Mouse (Mus musculus): ENCODE measurements at regions not wholly inside any gene's neighbourhood (a gene's known extent, or its start where the extent isn't known, plus 50 kb on each side); places are given as distances from the start of the nearest gene placed in this dataset.

DNA sequence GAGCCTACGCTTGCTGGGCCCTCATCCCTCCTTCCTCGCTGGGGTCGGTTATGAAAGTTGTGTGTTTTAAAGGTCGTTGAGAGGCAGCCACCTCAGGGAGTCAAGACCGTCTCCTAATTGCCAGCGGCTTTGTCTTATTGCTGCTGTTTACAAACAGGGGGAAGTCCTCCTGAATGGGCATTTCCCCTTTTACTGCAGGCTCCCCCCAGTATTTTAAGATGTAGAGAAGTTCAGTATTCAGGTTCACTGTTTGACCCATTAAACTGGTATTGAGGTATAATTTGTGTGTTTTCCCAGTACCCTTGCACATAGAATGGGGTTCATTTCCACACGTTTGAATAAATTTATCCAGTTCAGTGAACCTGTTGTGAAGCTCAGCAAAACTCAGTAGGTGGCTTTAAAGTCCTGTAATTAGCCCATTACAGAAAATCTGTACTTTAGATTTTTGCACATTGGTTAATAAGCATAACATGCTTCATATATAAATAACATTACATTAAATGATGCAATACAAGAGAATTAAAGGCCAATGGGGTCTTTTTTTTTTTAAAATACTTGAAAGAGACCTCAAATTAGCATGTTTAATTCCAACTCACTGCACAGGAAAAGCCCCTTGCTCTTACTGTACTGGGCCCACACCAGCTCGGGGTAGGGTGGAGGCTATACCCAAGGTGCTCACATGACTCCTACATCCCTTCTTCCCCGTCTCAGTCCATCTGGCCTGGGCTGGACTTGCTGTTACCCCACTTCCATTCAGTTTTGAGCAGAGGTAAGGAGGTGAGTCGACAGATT, 63.7 kb downstream of the Nkx2-1 start:
- H3K27ac ChIP-seq (ENCODE audit: low read depth, low read length), result no peak overlapping the region
- DNase-seq (ENCODE audit: low spot score) (peak; percentile 63), ATAC-seq (no peak; the same call in 1 of the 2 replicates)
- H3K9me3 ChIP-seq (replicated peaks; ENCODE audit: control insufficient read depth, low read length), result no peaks in the 10 kb centered on the region
- no peak overlapping the region for H3K4me3 ChIP-seq (ENCODE audit: low read depth, low read length)
- H3K36me3 ChIP-seq (ENCODE audit: control insufficient read depth, insufficient read depth, low read length), result no peaks in the 10 kb centered on the region
- no peak overlapping the region for H3K4me2 ChIP-seq (ENCODE audit: low read length)
- H3K4me1 ChIP-seq (ENCODE audit: control insufficient read depth, insufficient read depth, low read length), result no peaks in the 10 kb centered on the region
- no peak overlapping the region for H3K9ac ChIP-seq (ENCODE audit: low read length)
- WGBS, result 7% methylated on average over 10 of the region's 10 CpGs
- peaks cover 87% of the 10 kb centered on the region for H3K27me3 ChIP-seq (replicated peaks; ENCODE audit: control insufficient read depth, insufficient read depth, low read length)

DNA sequence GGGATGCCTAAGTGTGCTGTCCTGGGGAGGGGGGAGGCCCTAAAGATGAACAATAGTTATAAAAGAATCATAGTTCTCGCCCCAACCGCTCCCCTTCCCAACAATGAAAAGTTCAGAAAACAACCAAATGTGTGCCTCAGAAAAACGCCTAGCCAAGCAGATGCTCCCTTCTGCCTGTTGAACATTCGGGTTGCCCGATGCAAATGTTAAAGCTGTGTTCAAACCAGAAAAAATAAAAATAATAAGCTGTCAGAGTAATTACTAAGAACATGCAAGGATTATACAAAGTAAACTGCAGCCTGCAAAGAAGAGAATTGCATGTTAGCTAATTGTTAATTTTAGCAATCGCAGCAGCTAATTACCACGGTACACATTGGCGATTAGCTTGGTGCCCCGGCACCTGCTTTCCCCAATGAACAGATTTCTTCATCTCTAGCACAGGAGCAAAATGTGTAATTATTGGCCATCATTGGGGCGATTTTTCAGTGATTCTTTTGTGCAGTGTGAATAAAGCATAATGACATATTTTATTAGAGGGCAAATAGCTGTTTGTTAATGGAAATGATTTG, 65.7 kb downstream of the Nkx2-1 start:
- Histone ChIP-seq H3K9ac (ENCODE audit: low read length) (no peak overlapping the region), H3K4me2 (ENCODE audit: low read length) (no peak overlapping the region), H3K9me3 (replicated peaks; ENCODE audit: control insufficient read depth, low read length) (no peaks in the 10 kb centered on the region), H3K36me3 (ENCODE audit: control insufficient read depth, insufficient read depth, low read length) (no peaks in the 10 kb centered on the region), H3K27ac (ENCODE audit: low read depth, low read length) (no peak overlapping the region), H3K27me3 (replicated peaks; ENCODE audit: control insufficient read depth, insufficient read depth, low read length) (peaks cover 86% of the 10 kb centered on the region), H3K4me3 (ENCODE audit: low read depth, low read length) (no peak overlapping the region), H3K4me1 (ENCODE audit: control insufficient read depth, insufficient read depth, low read length) (no peaks in the 10 kb centered on the region)
- ATAC-seq, result peak; percentile 87
- 34% methylated on average over 10 of the region's 10 CpGs for WGBS
- DNase-seq (ENCODE audit: low spot score), result peak; percentile 80

DNA sequence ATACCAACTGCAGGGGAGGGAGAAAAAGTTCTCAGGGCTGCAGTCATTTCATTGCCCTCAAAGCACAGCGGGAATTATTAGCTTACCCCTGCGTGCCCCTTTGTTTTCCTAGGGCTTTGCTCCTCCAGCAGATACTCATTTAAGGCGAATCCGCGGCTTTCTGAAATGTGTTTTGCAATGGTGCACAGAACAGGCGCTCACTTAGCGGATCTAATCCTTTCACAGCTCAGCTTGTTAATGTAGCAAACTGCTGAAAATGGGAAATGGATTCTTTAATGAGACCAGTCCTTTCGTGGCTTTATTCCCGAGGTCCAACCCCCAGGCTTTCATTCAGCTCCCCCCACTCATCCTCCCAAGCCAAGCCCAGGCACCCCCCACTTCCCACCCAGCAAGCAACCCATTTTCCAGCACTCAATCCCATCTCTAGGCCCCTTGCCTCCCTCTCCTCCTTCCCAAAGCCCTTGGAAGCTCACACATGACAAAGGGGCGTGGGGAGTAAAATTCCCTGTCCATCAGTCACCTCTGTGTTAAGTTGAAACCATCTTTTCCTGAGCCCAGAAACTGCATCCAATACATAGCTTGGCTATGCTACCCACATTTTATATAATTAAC, 77.1 kb downstream of the Nkx2-1 start:
- Histone ChIP-seq H3K27ac (ENCODE audit: low read depth, low read length) (no peak overlapping the region), H3K9me3 (replicated peaks; ENCODE audit: control insufficient read depth, low read length) (no peaks in the 10 kb centered on the region), H3K9ac (ENCODE audit: low read length) (no peak overlapping the region), H3K27me3 (replicated peaks; ENCODE audit: control insufficient read depth, insufficient read depth, low read length) (peaks cover 80% of the 10 kb centered on the region), H3K4me2 (ENCODE audit: low read length) (no peak overlapping the region), H3K4me1 (ENCODE audit: control insufficient read depth, insufficient read depth, low read length) (peaks cover 4% of the 10 kb centered on the region; the same call in 1 of the 2 replicates), H3K4me3 (ENCODE audit: low read depth, low read length) (no peak overlapping the region), H3K36me3 (ENCODE audit: control insufficient read depth, insufficient read depth, low read length) (no peaks in the 10 kb centered on the region)
- WGBS, result 0% methylated on average over 10 of the region's 10 CpGs
- DNase-seq (ENCODE audit: low spot score) (peak; percentile 63), ATAC-seq (peak; percentile 25)

DNA sequence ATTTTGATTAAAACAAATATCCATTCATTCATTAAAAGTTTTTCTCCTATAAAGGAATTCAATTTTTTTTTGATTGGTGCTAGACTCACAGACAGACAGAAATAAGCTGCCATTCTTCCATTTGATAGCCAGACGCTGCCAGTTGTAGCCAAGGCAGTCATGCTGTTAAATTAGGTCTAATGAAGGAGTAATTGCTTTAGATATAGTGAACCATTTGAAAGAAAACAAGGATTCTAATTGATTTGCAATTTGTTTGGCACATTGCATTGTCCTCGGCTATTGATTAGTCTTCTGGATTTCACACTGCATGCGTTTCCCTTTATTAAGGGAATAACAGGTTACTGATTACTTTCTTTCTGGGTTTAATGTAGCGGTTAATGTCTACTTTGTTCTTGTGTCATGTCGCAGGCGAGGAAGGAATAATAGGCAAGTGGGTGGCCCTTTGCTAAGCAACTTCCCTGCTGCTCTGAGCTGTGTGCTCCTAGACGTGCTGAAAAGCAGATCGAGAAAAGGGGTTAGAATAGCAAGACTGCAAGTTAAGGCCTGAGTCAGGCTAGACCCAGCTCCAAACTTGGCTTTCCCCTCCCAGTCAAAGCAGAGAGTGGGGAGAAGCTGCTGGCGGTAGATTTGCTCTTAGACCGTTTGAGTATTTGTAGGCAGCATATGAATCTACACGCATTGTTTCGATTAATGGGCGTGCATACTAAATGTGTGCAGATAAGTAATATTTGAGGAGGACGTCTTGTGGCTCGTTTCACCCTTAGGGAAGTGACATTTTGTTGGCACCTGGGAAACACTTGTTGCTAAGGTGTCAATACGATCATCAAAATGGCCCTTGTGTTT, 77.8 kb downstream of the Nkx2-1 start:
- no peak overlapping the region for H3K4me3 ChIP-seq (ENCODE audit: low read depth, low read length)
- WGBS, result 1% methylated on average over 16 of the region's 16 CpGs
- no peak overlapping the region for H3K9ac ChIP-seq (ENCODE audit: low read length)
- no peaks in the 10 kb centered on the region for H3K9me3 ChIP-seq (replicated peaks; ENCODE audit: control insufficient read depth, low read length)
- H3K27me3 ChIP-seq (replicated peaks; ENCODE audit: control insufficient read depth, insufficient read depth, low read length), result peaks cover 80% of the 10 kb centered on the region
- H3K36me3 ChIP-seq (ENCODE audit: control insufficient read depth, insufficient read depth, low read length), result no peaks in the 10 kb centered on the region
- H3K27ac ChIP-seq (ENCODE audit: low read depth, low read length), result no peak overlapping the region
- no peak overlapping the region for H3K4me2 ChIP-seq (ENCODE audit: low read length)
- DNase-seq (ENCODE audit: low spot score) (peak; percentile 91), ATAC-seq (peak; percentile 92)
- H3K4me1 ChIP-seq (ENCODE audit: control insufficient read depth, insufficient read depth, low read length), result peaks cover 4% of the 10 kb centered on the region; the same call in 1 of the 2 replicates

DNA sequence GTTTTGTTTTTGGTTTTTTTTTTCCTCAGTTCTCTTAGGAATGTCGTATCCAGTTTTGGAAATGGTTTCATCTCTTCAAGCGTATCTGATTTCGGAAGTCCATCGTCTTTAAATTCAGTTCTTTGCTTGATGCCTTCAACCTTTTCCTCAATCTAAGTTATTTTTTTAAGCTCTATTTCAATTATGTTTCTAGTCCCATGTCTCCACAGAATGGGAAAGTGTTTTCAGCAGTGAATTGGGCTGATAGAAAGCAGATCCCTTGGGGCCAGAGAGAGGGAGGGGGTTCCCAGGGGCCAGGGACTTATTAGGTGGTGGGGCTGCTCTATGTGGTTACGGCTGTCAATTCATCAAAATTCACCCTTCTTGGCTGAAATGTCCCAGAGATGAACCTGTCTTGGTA, 78.8 kb downstream of the Nkx2-1 start:
- H3K27me3 ChIP-seq (replicated peaks; ENCODE audit: control insufficient read depth, insufficient read depth, low read length), result peaks cover 81% of the 10 kb centered on the region
- no peak for DNase-seq (ENCODE audit: low spot score)
- no peak for ATAC-seq
- no peak overlapping the region for H3K4me3 ChIP-seq (ENCODE audit: low read depth, low read length)
- H3K27ac ChIP-seq (ENCODE audit: low read depth, low read length), result no peak overlapping the region
- peaks cover 4% of the 10 kb centered on the region; the same call in 1 of the 2 replicates for H3K4me1 ChIP-seq (ENCODE audit: control insufficient read depth, insufficient read depth, low read length)
- no peaks in the 10 kb centered on the region for H3K36me3 ChIP-seq (ENCODE audit: control insufficient read depth, insufficient read depth, low read length)
- no peak overlapping the region for H3K4me2 ChIP-seq (ENCODE audit: low read length)
- 33% methylated on average over 5 of the region's 5 CpGs for WGBS
- no peak overlapping the region for H3K9ac ChIP-seq (ENCODE audit: low read length)
- H3K9me3 ChIP-seq (replicated peaks; ENCODE audit: control insufficient read depth, low read length), result no peaks in the 10 kb centered on the region; the same call in 1 of the 2 replicates

DNA sequence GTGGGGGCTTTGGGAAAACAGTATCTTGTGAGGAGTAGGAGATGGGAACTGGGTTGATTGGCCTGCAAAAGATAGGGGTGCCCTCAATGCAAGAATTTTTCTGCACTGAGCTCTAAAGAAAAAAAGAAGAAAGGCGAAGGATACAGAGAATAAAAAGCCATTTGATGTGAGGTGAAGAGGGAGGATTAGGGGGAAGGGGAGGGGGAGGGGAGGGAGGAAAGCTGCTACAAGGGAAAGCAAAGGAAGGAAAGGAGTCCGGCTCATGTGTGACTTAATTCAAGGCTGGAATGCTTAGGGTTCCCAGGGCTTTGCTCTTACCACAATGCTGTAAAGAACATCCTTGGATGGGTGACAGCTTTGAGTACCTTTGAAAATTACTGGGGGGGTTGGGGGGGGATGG, 79.4 kb downstream of the Nkx2-1 start:
- Histone ChIP-seq H3K4me2 (ENCODE audit: low read length) (no peak overlapping the region), H3K4me3 (ENCODE audit: low read depth, low read length) (no peak overlapping the region), H3K9ac (ENCODE audit: low read length) (no peak overlapping the region), H3K27me3 (replicated peaks; ENCODE audit: control insufficient read depth, insufficient read depth, low read length) (peaks cover 81% of the 10 kb centered on the region), H3K27ac (ENCODE audit: low read depth, low read length) (no peak overlapping the region), H3K36me3 (ENCODE audit: control insufficient read depth, insufficient read depth, low read length) (no peaks in the 10 kb centered on the region), H3K9me3 (replicated peaks; ENCODE audit: control insufficient read depth, low read length) (no peaks in the 10 kb centered on the region; the same call in 1 of the 2 replicates), H3K4me1 (ENCODE audit: control insufficient read depth, insufficient read depth, low read length) (peaks cover 4% of the 10 kb centered on the region; the same call in 1 of the 2 replicates)
- WGBS, result 0% methylated on average over 2 of the region's 2 CpGs
- DNase-seq (ENCODE audit: low spot score) (no peak), ATAC-seq (no peak)

DNA sequence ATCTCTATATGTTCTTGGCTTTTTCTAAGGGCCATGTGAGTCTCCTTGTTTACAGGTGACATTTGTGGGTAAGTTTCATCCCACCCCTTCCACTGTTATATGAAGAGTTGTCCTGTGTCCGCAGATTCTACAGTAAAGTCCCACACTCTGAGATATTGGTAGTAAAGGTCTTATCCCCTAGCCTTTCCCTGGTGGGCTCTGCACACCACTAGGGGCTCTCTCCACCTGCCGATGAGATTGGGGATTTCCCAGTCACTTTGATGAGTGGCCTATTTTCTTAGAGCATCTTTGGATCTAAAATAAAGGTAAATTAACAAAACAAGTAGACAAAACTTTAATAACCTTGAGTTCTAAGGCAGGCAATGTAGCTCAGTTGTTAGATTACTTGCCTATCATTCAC, 86.4 kb downstream of the Nkx2-1 start:
- no peaks in the 10 kb centered on the region for H3K36me3 ChIP-seq (ENCODE audit: control insufficient read depth, insufficient read depth, low read length)
- 81% methylated on average over 2 of the region's 2 CpGs for WGBS
- DNase-seq (ENCODE audit: low spot score) (no peak), ATAC-seq (no peak)
- peaks cover 86% of the 10 kb centered on the region for H3K27me3 ChIP-seq (replicated peaks; ENCODE audit: control insufficient read depth, insufficient read depth, low read length)
- no peak overlapping the region for H3K4me2 ChIP-seq (ENCODE audit: low read length)
- H3K9me3 ChIP-seq (replicated peaks; ENCODE audit: control insufficient read depth, low read length), result no peaks in the 10 kb centered on the region; the same call in 1 of the 2 replicates
- H3K4me1 ChIP-seq (ENCODE audit: control insufficient read depth, insufficient read depth, low read length), result no peaks in the 10 kb centered on the region
- H3K4me3 ChIP-seq (ENCODE audit: low read depth, low read length), result no peak overlapping the region
- H3K27ac ChIP-seq (ENCODE audit: low read depth, low read length), result no peak overlapping the region
- no peak overlapping the region for H3K9ac ChIP-seq (ENCODE audit: low read length)

DNA sequence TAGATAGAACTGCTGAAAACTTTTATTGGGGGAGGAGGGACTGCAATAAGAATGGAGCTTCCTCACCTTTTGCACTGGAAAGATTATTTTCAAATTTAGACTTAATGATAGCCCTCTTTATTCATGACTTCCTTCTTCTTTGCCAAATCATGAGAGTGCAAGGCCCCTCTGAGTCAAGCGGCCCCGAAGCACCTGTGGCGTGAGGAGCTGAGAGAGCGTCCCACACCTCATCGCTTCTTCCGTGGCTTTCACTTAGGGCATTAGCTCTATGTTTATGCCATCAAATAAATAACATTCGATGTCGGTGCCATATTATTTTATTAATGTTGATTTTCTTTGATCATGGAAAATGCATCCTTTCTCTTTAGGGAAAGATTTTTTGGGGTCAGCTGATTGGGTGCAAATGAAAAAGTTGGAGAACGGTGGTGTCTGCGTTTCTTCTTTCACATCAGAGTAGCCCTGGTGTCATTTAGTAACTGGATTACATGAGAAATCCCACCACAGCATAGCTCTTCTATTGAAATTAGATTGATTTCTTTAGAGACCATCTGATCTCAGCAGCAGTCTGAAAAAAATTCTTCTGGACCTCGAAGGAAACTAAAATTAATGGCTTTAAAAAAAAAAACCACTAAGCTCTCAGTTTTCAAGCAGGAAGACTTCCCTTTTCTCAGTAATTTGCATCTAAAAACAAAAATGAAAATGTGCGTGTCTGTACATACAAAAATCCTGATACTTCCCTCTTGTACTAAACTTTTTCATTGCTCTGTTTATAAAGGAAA, 87.7 kb downstream of the Nkx2-1 start:
- no peak overlapping the region for H3K9ac ChIP-seq (ENCODE audit: low read length)
- no peaks in the 10 kb centered on the region for H3K36me3 ChIP-seq (ENCODE audit: control insufficient read depth, insufficient read depth, low read length)
- H3K4me2 ChIP-seq (ENCODE audit: low read length), result no peak overlapping the region
- no peaks in the 10 kb centered on the region for H3K4me1 ChIP-seq (ENCODE audit: control insufficient read depth, insufficient read depth, low read length)
- no peaks in the 10 kb centered on the region; the same call in 1 of the 2 replicates for H3K9me3 ChIP-seq (replicated peaks; ENCODE audit: control insufficient read depth, low read length)
- H3K27me3 ChIP-seq (replicated peaks; ENCODE audit: control insufficient read depth, insufficient read depth, low read length), result peaks cover 86% of the 10 kb centered on the region
- WGBS, result 88% methylated on average over 12 of the region's 12 CpGs
- H3K27ac ChIP-seq (ENCODE audit: low read depth, low read length), result no peak overlapping the region
- DNase-seq (ENCODE audit: low spot score), result no peak
- no peak overlapping the region for H3K4me3 ChIP-seq (ENCODE audit: low read depth, low read length)
- ATAC-seq, result no peak
